Mouse (Mus musculus): ENCODE data around the gene Slmap.

Slmap gene

DNA sequence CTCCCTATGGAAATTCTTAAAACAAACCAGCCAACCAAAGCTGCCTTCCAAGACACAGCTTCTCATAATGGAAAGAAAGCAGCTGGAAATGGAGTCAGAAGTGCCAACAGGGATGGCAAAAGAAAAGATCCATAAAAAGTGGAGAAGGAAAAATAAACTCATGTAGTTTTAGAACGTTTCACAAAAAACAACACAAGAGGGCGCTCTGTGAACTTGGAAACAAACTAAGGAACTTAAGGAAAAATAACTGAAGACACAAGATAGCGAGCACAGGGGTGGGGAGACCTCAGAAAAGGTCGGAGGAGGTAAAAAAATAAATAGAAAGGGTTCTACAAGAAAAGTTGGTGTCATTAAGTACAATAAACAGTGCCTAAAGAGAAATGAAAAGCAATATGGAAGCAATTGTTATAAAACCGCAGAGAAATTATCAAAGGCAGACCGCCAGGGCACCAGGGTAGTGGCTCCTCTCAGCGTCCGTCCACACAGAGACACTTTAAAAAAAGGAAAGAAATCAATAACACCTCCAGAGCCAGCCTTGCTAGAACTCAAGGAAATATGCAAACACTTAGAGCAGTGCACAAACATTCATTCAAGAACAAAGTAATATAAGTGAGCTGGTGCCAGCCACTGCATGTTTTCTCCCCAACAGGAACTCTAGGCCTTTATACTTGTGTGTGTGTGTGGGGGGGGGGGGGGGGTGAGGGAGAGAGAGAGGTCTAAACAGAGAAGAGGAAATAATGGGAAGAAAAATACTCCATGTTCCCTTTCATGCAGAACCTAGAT is 48.1 kb downstream of the Slmap start:
- intact Hi-C loops (cut with DNase I) = no loop called here

DNA sequence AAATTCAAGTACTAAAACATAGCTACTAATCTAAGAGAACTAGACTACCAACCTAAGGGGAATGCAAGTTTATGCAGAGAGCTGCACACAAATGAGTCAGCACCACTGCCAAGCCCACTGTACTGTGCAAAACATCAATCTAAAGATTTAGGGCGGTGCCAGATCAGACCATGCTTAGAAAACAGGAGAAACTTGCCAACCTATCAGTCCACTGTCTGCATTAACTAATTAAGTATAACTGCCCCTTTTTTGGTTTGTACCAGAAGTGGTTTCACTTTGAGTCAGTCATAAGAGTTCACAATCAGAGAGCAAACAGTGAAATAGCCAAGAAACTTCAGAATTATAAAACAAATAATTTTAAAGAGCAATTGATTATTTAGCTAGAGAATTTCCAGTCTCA is 53.3 kb downstream of the Slmap start:
- intact Hi-C loops (cut with DNase I) = loop anchor here (5.0 kb wide), 1 partner anchor 166 kb away; no protein-coding TSS in a partner anchor

DNA sequence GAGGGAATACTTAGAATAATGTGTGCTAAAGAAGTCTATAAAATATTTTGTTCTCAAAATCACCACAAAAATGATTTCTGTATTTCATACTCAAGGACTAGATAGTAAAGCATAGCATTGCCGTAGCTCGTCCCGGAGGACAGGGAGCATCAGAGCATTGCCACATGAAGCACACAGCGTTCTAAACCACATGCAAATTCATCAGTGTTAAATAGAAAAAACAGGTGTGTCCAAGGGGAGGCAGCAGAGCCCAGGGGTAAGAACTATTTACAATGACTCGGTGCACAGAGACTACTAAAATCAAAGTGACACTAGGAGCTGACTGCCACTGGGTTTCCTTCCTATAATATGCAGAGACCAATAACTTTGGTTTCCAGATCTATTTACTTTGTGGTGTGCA is 57.0 kb downstream of the Slmap start:
- intact Hi-C loops (cut with DNase I) = no loop called here

DNA sequence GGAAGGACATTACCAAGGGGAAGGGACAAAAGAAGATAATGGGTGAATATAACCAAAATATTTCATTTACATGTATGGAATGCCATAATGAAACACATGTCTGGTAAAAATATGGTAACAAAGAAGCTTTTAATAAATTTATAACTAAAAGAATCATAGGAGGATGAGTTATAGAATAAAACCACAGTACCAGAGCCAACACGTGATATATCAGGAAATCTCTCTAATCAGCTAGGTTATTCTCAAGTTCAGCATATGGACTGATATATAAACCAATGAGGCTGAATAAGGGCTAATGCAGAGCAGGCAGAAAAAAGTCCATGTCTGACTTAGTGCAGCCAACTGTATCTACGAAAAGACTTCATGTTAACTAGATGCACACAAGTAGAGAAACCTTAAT is 58.3 kb downstream of the Slmap start:
- intact Hi-C loops (cut with DNase I) = no loop called here

DNA sequence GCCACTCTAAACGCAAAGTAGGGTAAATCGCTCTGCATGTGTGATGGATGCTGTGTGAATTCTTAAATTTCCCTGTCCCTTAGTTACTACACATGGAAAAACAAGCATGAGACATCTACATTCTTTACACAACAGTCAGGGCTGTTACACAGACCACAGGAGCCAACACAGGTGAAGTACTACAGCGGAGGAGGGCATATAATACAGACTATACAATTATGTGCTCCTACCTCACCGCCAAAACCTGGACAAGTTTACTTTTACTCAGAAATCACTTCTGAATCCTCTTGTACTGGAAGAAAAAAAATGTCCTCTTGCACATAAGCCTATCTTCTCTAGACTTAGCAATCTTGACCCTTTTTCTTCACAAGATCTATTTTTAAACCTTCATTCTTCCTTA is 66.8 kb downstream of the Slmap start:
- intact Hi-C loops (cut with DNase I) = no loop called here

DNA sequence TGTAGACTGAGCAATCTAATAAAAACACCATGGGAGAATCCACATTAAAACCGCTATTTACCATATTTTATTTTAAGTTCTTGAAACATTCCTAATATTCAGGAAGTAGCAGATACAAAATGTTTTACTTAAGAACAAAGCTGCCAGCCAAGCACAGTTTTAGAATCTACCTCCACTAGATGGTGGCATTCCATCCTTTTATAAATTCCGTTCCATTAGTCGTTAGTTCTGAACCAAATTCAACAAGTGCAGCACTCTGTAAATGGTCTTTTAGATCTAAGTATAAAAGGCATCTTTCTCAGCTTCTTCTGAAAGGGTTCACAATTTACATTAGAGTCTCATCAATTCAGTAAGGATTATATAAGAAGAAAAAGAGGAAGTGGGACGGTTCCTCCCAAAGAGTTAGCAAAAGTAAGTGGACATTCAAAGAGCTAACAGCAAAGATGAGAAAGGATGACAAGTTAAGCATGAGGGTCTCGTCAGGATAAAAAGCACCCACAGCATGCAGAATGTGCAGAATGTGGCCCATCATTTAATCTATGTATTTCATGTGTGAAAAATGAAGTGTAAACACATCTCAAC is 68.1 kb downstream of the Slmap start:
- intact Hi-C loops (cut with DNase I) = no loop called here

DNA sequence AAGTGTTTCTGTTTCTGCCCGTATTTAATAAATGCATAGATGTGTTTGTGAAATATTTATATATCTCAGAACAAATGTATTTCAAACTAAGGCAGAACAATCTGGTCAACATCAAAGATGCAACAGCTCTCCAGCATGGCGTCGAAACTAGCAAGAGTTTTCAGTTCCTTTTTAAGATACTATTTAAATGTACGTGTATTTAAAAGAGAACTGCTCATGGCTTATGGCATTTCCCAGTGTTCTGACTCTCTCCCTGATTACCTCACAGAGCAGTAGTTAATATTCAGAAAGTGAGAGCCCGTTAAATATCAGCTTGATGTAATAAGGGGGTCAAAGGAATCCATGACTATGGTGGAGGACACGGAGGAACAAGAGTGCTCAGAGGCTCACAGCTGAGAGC is 68.8 kb downstream of the Slmap start:
- intact Hi-C loops (cut with DNase I) = no loop called here

DNA sequence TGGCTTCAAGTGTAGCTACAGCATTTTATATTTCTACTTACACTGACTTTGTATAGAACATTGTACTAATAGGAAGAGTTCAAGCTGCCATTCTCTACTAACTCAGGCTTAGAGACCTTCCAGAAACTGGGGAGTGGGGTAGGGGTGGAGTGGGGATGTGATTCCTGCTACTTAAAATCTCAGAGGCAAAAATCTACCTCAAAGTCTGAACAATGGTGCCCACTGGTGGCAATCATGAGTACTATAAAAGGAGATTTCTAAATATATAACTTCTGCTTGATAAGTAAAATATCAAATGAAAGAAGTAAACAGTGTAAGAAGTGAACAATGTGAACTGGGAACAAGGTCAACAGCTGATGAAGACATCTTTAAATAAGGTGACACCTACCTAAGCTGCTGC is 75.2 kb downstream of the Slmap start:
- intact Hi-C loops (cut with DNase I) = loop anchor here (2.0 kb wide), 1 partner anchor 83 kb away; no protein-coding TSS in a partner anchor

DNA sequence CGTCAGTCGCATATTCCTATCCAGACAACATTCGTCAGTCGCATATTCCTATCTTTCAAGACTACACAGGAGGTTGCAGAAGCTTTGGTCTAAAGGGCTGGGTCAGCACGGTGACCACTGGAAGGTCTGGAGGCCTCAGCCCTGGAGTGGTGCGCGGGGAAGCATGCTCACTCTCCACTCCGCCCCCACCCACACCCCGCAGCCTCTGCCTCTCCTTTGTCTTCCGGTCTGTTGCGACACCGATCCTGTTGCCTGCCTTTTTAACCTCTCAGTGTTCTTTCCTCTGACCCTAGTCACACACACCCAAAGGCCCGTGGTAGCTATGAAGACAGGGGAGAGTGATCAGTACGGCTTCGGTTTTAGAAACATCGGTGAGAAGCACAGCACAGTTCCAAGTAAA is 79.9 kb downstream of the Slmap start:
- intact Hi-C loops (cut with DNase I) = no loop called here

DNA sequence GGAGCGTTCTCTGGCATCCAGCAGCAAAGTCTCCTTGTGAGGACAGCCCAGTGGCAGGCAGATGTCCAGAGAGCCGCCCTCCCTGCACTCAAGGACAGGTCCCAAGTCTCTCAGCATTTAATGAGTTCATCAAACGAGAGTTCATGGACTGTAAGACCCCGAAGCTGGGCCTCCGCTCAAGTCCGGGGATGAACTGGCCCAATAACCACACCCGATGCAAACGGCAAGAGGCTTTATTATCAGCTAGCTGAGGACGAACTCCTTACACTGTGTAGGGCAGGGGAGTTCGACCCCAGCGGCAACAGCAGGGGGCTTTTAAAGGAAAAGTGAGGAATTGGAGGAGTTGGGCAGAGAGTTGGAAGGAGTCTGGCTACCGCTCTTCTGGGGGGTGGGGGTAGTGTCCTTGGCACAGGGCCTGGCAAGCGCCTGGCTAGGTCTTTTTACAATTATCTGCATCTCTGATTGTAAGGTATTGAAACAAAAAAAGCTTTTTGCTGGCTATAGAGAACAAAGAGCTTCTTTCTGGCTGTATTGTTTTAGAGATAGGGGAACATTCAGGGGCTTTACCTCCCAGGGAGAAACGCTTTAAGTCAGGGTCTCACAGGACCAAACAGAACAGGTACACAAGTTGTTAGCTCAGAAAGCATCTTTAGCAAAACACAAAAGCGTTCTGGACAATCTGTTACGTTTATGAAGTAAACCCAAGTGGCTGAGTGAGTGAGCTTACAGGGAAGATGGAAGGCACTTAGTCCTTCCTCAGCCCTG is 84.5 kb downstream of the Slmap start:
- intact Hi-C loops (cut with DNase I) = no loop called here

DNA sequence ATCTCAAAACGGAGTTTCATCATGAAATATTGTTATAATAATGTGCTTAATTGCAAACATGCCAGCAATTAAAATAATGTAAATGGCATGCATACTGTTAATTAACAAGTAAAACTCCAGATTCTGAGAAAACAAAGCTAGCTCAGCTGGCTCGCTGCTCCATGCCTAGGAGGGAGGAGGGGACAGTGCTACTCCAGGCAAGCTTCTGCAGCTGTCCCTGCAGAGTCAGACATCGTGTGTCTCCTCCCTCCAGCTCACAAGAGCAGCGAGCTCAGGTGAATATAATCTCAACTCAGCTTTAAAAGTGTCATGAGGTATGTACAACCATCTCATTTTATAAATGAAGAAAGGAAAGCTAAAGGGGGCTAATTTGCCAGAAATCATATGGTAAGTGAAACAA is 86.2 kb downstream of the Slmap start:
- intact Hi-C loops (cut with DNase I) = no loop called here

DNA sequence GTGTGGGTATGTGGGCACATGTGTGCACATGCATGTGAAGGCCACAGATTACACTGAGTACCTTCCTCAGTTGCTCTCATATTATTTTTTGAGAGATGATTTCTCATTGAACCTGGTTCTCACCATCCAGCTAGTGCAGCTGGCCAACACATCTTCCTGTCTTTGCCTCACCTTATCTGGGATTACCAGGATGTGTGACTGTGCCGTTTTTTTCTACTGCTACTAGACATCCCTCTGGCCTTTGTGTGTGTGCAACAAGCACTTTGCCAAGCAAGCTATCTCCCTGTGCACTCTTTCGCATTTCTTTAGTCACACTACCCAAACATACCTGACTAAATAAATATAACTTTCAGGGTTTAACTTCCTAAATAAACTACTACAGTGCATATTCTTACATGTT is 87.5 kb downstream of the Slmap start:
- intact Hi-C loops (cut with DNase I) = no loop called here

DNA sequence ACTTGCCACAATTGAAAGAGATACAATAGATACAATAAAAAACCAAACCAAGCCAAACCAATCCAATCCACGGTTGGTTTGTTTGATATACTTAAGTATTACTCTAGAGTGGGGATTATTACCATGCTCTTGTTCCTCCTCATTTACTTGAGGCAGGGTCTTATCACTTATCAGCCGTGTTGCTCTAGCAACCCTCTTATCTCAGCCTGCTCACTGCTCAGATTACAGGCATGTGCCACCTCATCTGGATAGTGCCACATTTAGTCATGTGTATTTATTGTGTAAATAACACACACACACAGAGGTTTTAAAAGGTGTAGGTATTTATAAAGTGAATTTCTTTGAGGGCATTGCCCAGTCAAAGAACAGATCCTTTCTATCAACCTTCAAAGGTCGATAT is 88.2 kb downstream of the Slmap start:
- intact Hi-C loops (cut with DNase I) = no loop called here

DNA sequence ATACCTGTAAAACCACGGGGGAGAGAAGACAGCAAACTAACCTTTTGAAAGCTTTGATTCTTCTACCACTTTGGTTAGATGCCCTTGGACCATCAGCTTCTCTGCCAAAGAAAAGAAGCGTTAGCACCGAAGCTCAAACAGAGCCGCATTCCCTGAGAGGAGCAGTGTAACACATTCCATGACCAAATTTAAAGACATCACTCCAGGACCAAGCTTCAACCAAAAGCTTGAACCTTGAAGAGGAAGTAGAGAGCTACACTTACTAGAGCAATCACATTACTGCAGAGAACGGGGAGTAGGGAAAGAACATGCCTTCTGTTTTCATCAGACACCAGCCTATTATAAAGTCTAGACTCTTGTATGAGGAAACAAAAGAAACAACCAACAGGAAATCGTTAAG is 92.2 kb downstream of the Slmap start:
- intact Hi-C loops (cut with DNase I) = no loop called here

DNA sequence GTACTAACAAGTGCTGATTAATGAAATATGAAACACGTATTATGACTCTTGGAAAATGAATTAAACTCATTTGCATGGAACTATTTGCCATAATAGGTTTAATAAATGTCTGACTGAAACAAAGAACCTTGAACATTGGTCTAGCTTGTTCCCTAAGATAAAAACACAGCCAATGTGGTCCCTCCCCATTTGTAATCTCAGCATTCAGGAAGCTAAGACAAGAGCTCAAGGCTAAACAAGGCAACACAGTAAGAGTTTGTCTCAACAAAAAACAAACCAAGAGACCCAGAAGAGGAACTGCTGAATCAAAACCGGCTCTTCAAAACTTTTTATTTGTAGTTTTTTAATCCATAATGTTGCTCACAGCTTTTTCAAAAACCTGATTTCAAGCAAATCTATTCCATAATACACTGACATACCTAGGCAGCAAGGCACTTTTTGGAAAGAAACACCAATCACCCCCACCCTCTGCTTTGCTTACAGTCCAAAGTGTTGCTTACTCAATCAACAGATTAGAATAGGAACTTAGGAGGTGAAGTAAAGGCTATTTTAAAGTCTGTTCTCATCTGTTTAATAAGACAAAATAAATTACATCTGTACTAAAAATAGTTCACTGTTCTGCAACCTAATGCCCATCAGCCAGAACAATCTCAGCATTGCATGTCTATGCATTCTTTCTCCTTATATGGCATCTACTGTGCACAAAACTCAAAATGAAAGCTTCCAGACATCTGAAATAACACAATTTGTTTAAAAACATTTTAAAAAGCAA is 93.5 kb downstream of the Slmap start:
- intact Hi-C loops (cut with DNase I) = no loop called here

DNA sequence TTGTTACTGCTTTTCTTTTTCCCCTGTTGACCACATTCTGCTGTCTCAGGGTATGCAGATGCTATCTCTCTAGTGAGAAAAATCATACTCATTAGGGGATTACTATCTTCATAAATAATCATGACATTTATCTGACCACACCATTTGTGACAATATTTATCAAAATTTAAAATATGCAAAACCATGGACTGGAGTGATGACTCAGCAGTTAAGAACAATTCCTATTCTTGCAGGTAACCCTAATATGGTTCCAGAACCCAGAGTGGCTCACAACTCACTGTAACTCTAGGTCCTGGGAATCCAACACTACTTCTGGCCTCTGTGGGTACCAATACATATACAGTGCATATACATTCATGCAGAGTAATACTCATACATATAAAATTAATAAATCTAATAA is 94.7 kb downstream of the Slmap start:
- intact Hi-C loops (cut with DNase I) = loop anchor here (5.0 kb wide), 1 partner anchor 63 kb away; no protein-coding TSS in a partner anchor

DNA sequence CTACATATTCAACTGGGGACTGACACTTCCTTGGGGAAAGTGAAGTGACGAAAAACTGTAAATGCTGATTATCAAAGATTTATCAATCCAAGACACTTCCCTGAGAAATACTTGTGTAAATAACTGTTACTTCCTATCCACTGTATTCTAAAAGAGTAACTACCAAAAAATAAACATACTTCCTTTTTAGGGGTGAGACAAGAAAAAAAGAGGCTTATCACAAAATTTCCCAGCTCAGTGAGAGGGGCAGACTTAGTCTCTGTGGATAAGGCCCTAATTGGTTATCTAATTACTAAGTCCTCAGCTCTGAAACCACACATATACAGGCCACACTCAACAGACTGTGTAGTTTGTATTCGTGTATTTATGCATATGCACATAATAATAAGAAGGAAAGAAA is 97.0 kb downstream of the Slmap start:
- intact Hi-C loops (cut with DNase I) = loop anchor here (5.0 kb wide), 1 partner anchor 60 kb away; no protein-coding TSS in a partner anchor

DNA sequence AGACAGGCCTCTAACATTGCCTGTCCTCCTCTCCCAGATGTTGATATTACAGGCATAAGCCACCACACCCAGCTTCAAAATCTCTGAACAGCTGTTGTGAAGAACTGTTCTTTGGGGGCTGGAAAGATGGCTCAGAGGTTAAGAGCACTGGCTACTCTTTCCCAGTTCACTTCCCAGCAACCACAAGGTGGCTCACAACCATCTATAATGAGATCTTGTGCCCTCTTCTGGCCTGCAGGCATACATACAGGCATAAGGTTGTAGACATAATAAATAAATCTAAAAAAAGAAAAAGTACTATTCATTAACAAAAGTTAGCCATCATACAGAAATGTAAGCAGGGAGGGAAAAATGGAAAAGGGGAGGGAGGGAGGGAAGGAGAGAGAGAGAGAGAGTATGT is 98.4 kb downstream of the Slmap start:
- intact Hi-C loops (cut with DNase I) = loop anchor here (5.0 kb wide), 1 partner anchor 59 kb away; no protein-coding TSS in a partner anchor

DNA sequence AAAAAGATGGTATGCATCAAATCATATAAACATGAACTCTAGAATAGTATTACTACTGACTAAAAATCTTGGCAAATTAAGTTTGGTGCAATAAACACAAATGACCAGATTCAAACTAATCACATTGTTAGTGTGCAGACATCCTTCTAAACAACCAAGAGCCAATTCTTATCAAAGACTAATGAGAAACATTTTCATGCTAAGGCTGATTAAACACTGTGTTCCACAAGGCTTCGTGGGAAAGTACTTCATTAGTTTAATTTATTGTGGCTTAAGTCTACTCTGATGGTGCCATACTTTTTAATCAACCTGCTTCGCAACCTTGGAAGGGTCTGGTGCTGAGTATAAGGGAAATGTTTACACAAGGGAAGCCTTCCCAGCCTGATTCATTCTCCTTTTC is 102.4 kb downstream of the Slmap start:
- intact Hi-C loops (cut with DNase I) = no loop called here

DNA sequence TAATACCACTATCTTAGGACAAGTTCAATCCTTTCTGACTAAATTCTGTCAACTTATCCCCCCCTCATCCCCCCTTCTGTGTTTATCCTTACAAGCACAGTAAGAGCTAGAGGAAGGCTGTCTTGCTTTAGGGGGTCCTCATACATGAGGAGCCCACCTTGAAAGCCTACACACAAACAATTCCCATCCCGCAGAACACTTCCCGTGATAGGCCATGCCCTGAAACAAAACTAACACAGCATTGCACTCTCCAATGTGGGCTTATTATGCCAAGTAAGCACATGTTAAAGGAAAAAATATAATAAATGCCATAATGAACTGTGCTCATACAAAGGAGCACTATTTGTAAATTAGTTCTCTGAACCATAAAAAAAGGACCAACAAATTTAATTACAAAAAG is 102.8 kb downstream of the Slmap start:
- intact Hi-C loops (cut with DNase I) = no loop called here

DNA sequence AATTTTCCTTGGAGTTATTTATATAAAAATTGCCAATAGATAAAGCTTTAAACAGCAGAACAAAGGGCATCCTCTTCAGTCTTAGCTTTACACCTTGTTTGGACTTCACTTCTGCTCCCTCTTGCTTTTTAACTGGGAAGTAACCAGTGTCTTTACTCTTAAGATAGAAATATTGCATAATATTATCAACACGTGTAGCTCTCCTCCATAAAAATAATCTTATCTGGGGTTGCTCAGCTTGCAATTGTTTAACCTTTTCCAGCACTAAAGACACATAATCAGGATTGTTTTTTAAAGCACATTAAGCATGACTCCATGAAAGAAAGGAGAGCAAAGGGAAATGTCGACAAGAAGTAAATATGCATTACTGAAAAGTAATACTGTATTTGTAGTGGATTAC is 114.5 kb downstream of the Slmap start:
- intact Hi-C loops (cut with DNase I) = no loop called here

DNA sequence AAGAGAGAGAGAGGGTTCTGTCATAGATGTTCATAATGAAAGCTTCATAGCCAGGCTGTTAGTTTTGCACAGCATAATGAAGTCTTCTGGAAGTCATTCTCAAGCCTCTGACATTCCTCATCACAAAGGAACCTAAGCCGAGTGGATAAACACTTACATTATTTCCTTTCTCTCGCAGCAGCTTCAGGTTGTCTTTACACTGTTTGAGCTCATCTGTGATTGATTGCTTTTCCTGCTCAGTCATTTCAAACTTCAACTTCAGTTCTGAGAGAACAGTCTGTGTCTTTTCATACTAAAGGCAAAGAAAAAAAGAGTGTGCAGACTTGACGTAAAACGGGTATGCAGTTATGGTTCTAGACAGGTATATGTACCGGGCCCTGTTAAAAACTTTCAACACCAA is 116.8 kb downstream of the Slmap start:
- intact Hi-C loops (cut with DNase I) = no loop called here
